Mouse (Mus musculus) ES-Bruce4 (cell line): ENCODE data around the gene Atxn7l1.

ENCODE experiments used
- CTCF ChIP-seq: IDR thresholded peaks from one replicate; pipeline ENCODE4 v1.8.1; 2011; ENCODE audit warnings: low read depth, low read length
- POLR2A ChIP-seq: IDR thresholded peaks from one replicate; pipeline ENCODE4 v1.8.1; 2011; ENCODE audit warnings: low read length; ENCODE audit not compliant: insufficient read depth

GRCm38 (mm10) chr12:33170822-33171221, 23.3 kb downstream of the Atxn7l1 start:
- TF ChIP-seq POLR2A (no peak), CTCF (no peak)
